Mouse (Mus musculus) MEL (cell line): ENCODE measurements at regions not wholly inside any gene's neighbourhood (a gene's known extent, or its start where the extent isn't known, plus 50 kb on each side); places are given as distances from the start of the nearest gene placed in this dataset.

Experiments
- CTCF ChIP-seq, 3 experiments: IDR thresholded peaks in 2 of 3; conservative IDR thresholded peaks in 1 of 3; 2 replicates each; pipeline ENCODE4 v1.5.1; 2011 to 2012; ENCODE audit warnings: low read length in 3 of 3, low read depth in 2 of 3, mild to moderate bottlenecking in 2 of 3, improper control_type of control experiment in 1 of 3, inconsistent platforms in 1 of 3, mixed read lengths in 1 of 3, moderate library complexity in 1 of 3; ENCODE audit not compliant: control insufficient read depth in 1 of 3, insufficient read depth in 1 of 3, poor library complexity in 1 of 3, severe bottlenecking in 1 of 3
- ELF1 ChIP-seq: IDR thresholded peaks from 2 replicates; pipeline ENCODE4 v1.6.1; 2014; ENCODE audit warnings: low read depth, mild to moderate bottlenecking, inconsistent platforms, low read length, improper control_type of control experiment, moderate library complexity
- GATA1 ChIP-seq: IDR thresholded peaks from 2 replicates; pipeline ENCODE4 v1.6.1; 2011; ENCODE audit warnings: low read depth, low read length, improper control_type of control experiment
- HCFC1 ChIP-seq: IDR thresholded peaks from 2 replicates; pipeline ENCODE4 v1.6.1; 2012; ENCODE audit warnings: low read depth, mild to moderate bottlenecking, inconsistent platforms, low read length, improper control_type of control experiment, moderate library complexity
- JUND ChIP-seq: IDR thresholded peaks from 2 replicates; pipeline ENCODE4 v1.6.1; 2011; ENCODE audit warnings: low read depth, mild to moderate bottlenecking, improper control_type of control experiment, low read length
- MXI1 ChIP-seq: IDR thresholded peaks from 2 replicates; pipeline ENCODE4 v1.6.1; 2011; ENCODE audit warnings: mild to moderate bottlenecking, low read depth, low read length, improper control_type of control experiment
- MYC ChIP-seq: IDR thresholded peaks from 2 replicates; pipeline ENCODE4 v1.6.1; 2011; ENCODE audit warnings: low read depth, mild to moderate bottlenecking, low read length, improper control_type of control experiment, moderate library complexity
- POLR2A ChIP-seq, 2 experiments: IDR thresholded peaks; 2 replicates each; pipeline ENCODE4 v1.6.1; 2011 to 2012; ENCODE audit warnings: low read length in 2 of 2, mild to moderate bottlenecking in 2 of 2, control low read depth in 1 of 2, improper control_type of control experiment in 1 of 2, low read depth in 1 of 2, moderate library complexity in 1 of 2; ENCODE audit not compliant: control insufficient read depth in 1 of 2, insufficient read depth in 1 of 2, poor library complexity in 1 of 2
- POLR2AphosphoS2 ChIP-seq: IDR thresholded peaks from 2 replicates; pipeline ENCODE4 v1.6.1; 2011; ENCODE audit warnings: low read length, improper control_type of control experiment
- TAL1 ChIP-seq: IDR thresholded peaks from 2 replicates; pipeline ENCODE4 v1.6.1; 2012; ENCODE audit warnings: mild to moderate bottlenecking, inconsistent platforms, low read length, moderate library complexity, mixed read lengths
- UBTF ChIP-seq: IDR thresholded peaks from 2 replicates; pipeline ENCODE4 v1.6.1; 2012; ENCODE audit warnings: low read depth, mild to moderate bottlenecking, inconsistent platforms, low read length, improper control_type of control experiment, moderate library complexity, borderline replicate concordance; ENCODE audit not compliant: insufficient read depth
- USF1 ChIP-seq: IDR thresholded peaks from 2 replicates; pipeline ENCODE4 v1.6.1; 2014; ENCODE audit warnings: low read depth, mild to moderate bottlenecking, inconsistent platforms, low read length, improper control_type of control experiment, moderate library complexity
- ZMIZ1 ChIP-seq: IDR thresholded peaks from 2 replicates; pipeline ENCODE4 v1.6.1; 2012; ENCODE audit warnings: low read depth, mild to moderate bottlenecking, inconsistent platforms, low read length, improper control_type of control experiment, moderate library complexity
- ZNF384 ChIP-seq: IDR thresholded peaks from 2 replicates; pipeline ENCODE4 v1.6.1; 2012; ENCODE audit warnings: low read depth, mild to moderate bottlenecking, inconsistent platforms, low read length, improper control_type of control experiment

DNA sequence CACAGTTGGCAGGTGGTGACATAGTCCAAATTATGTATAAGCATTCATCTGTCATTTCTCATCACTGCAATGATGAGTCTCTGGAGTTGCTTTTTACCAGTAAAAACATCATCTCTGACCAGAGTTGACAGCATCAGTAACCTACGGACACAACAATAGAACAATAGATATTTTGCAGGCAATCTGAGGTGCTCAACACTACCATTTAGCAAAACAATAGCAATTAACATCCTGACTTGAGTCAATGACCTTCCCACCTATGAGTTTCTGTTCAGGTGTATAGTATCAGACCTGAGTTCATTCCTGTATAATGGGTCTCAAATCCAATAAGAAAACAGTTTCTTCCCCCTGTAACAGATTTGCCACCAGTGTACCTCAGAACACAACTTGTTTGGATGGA is 126.1 kb upstream of the Crygf start:
- no peak for TF ChIP-seq GATA1
- TF ChIP-seq POLR2A (IDR thresholded peaks at IDR 0.05; ENCODE audit: control insufficient read depth in 1 of 2, insufficient read depth in 1 of 2, low read depth in 1 of 2, low read length in 2 of 2, poor library complexity in 1 of 2) = no peak
- no peak for TF ChIP-seq ZNF384
- no peak for TF ChIP-seq UBTF
- no peak for TF ChIP-seq CTCF (IDR thresholded peaks at IDR 0.05 in 2 of 3, conservative IDR thresholded peaks at IDR 0.05 in 1 of 3; ENCODE audit: control insufficient read depth in 1 of 3, insufficient read depth in 1 of 3, low read depth in 2 of 3, low read length in 3 of 3, poor library complexity in 1 of 3, severe bottlenecking in 1 of 3)
- TF ChIP-seq ELF1 = no peak
- no peak for TF ChIP-seq JUND
- TF ChIP-seq HCFC1 = no peak
- no peak for TF ChIP-seq MYC
- TF ChIP-seq ZMIZ1 = no peak
- no peak for TF ChIP-seq POLR2AphosphoS2
- no peak for TF ChIP-seq TAL1
- no peak for TF ChIP-seq USF1
- TF ChIP-seq MXI1 = no peak
